Mouse (Mus musculus) liver, postnatal 0 days (tissue): Measurements from ENCODE around the gene Emc7.

ENCODE experiments used
- CTCF ChIP-seq: sonication (generic); IDR thresholded peaks from 2 replicates; pipeline ENCODE4 v1.5.1; 2016; ENCODE audit warnings: antibody characterized with exemption, low read depth
- EP300 ChIP-seq: IDR thresholded peaks from 2 replicates; pipeline ENCODE4 v1.6.1; 2016; ENCODE audit warnings: antibody characterized with exemption, low read depth, mild to moderate bottlenecking

- no peak for TF ChIP-seq CTCF
- no peak for TF ChIP-seq EP300
Measured at GRCm38 (mm10) chr2:112497851-112498250, 43.1 kb downstream of the Emc7 start.
